Mouse (Mus musculus) CH12.LX (cell line): ENCODE results near the gene Necap2. TPM values are rescaled to one million over a fixed set of nuclear protein-coding genes. Genes with fewer than 3 reads are reported as not detected.

Experiments
- DNase-seq: peaks from one replicate; pipeline ENCODE4 v3.0.0-alpha.2; 2013; ENCODE audit errors: extremely low read depth
- H3K27ac ChIP-seq: 2 replicates; pipeline ENCODE4 v1.5.1; 2012; ENCODE audit warnings: low read depth, mild to moderate bottlenecking, control low read depth, moderate library complexity; ENCODE audit not compliant: insufficient read depth
- H3K27me3 ChIP-seq: replicated peaks from 2 replicates; pipeline ENCODE3; 2012; ENCODE audit warnings: inconsistent platforms
- H3K36me3 ChIP-seq, 2 experiments: replicated peaks in 1 of 2; 2 replicates each; pipeline versions ENCODE3 to v1.6.1; 2012; ENCODE audit warnings: inconsistent platforms in 1 of 2, low read length in 1 of 2, mild to moderate bottlenecking in 1 of 2, mixed read lengths in 1 of 2, moderate library complexity in 1 of 2; ENCODE audit not compliant: control insufficient read depth in 1 of 2, insufficient read depth in 1 of 2
- H3K4me1 ChIP-seq, 2 experiments: 2 replicates each; pipeline ENCODE4 v1.6.1; 2012; ENCODE audit warnings: inconsistent platforms in 1 of 2, moderate library complexity in 1 of 2; ENCODE audit not compliant: insufficient read depth in 2 of 2, control insufficient read depth in 1 of 2
- H3K4me2 ChIP-seq: 2 replicates; pipeline ENCODE4 v1.6.1; 2012; ENCODE audit warnings: low read depth, mild to moderate bottlenecking, control low read depth; ENCODE audit not compliant: poor library complexity, insufficient read depth, severe bottlenecking
- H3K4me3 ChIP-seq, 3 experiments: fragments of 150-350 bp in 1 of 3; sonication (generic) in 1 of 3; replicated peaks in 1 of 3; 2 replicates each; pipeline versions ENCODE3 to v1.5.1; 2011 to 2012; ENCODE audit warnings: low read depth in 2 of 3, low read length in 2 of 3, mild to moderate bottlenecking in 2 of 3, moderate library complexity in 2 of 3, control low read depth in 1 of 3, improper control_type of control experiment in 1 of 3, inconsistent platforms in 1 of 3, mixed read lengths in 1 of 3; ENCODE audit not compliant: poor library complexity in 1 of 3
- H3K79me2 ChIP-seq: replicated peaks from 2 replicates; pipeline ENCODE4 v1.6.1; 2012; ENCODE audit warnings: mild to moderate bottlenecking, moderate library complexity; ENCODE audit not compliant: control insufficient read depth, poor library complexity, insufficient read depth, severe bottlenecking; ENCODE audit errors: extremely low read depth
- H3K9ac ChIP-seq: 2 replicates; pipeline ENCODE4 v1.6.1; 2012; ENCODE audit warnings: low read depth, mild to moderate bottlenecking, control low read depth, moderate library complexity; ENCODE audit not compliant: insufficient read depth
- H3K9me3 ChIP-seq: replicated peaks from 2 replicates; pipeline ENCODE3; 2012; ENCODE audit warnings: low read length, inconsistent platforms, mixed read lengths
- CHD2 ChIP-seq: IDR thresholded peaks from 2 replicates; pipeline ENCODE4 v1.6.1; 2011; ENCODE audit warnings: low read length, improper control_type of control experiment
- CTCF ChIP-seq, 2 experiments: IDR thresholded peaks in 1 of 2; conservative IDR thresholded peaks in 1 of 2; 2 replicates each; pipeline ENCODE4 v1.5.1; 2011 to 2012; ENCODE audit warnings: low read depth in 2 of 2, low read length in 2 of 2, improper control_type of control experiment in 1 of 2, inconsistent platforms in 1 of 2, mild to moderate bottlenecking in 1 of 2, moderate library complexity in 1 of 2
- E2F4 ChIP-seq: IDR thresholded peaks from 2 replicates; pipeline ENCODE4 v1.6.1; 2011; ENCODE audit warnings: low read depth, low read length, improper control_type of control experiment; ENCODE audit not compliant: insufficient replicate concordance
- EP300 ChIP-seq: IDR thresholded peaks from 2 replicates; pipeline ENCODE4 v1.6.1; 2011; ENCODE audit warnings: low read length, improper control_type of control experiment
- GABPA ChIP-seq: IDR thresholded peaks from 2 replicates; pipeline ENCODE4 v1.6.1; 2012; ENCODE audit warnings: low read depth, low read length, improper control_type of control experiment, inconsistent platforms; ENCODE audit not compliant: insufficient replicate concordance
- JUND ChIP-seq: conservative IDR thresholded peaks from 2 replicates; pipeline ENCODE4 v1.6.1; 2011; ENCODE audit warnings: low read depth, low read length, improper control_type of control experiment
- KAT2A ChIP-seq: IDR thresholded peaks from 2 replicates; pipeline ENCODE4 v1.6.1; 2012; ENCODE audit warnings: low read length, improper control_type of control experiment, inconsistent platforms; ENCODE audit not compliant: insufficient replicate concordance
- MAFK ChIP-seq: IDR thresholded peaks from 2 replicates; pipeline ENCODE4 v1.6.1; 2011; ENCODE audit warnings: low read length, improper control_type of control experiment; ENCODE audit not compliant: insufficient replicate concordance
- MAX ChIP-seq: IDR thresholded peaks from 2 replicates; pipeline ENCODE4 v1.6.1; 2011; ENCODE audit warnings: low read length, improper control_type of control experiment
- MAZ ChIP-seq: IDR thresholded peaks from 2 replicates; pipeline ENCODE4 v1.6.1; 2012; ENCODE audit warnings: low read depth, mild to moderate bottlenecking, inconsistent platforms, low read length, improper control_type of control experiment, moderate library complexity
- NELFE ChIP-seq: IDR thresholded peaks from 2 replicates; pipeline ENCODE4 v1.6.1; 2011; ENCODE audit warnings: low read depth, low read length, improper control_type of control experiment
- POLR2A ChIP-seq: IDR thresholded peaks from 2 replicates; pipeline ENCODE4 v1.6.1; 2011; ENCODE audit warnings: low read depth, mild to moderate bottlenecking, improper control_type of control experiment, low read length
- RCOR1 ChIP-seq: conservative IDR thresholded peaks from 2 replicates; pipeline ENCODE4 v1.6.1; 2012; ENCODE audit warnings: low read depth, mild to moderate bottlenecking, inconsistent platforms, low read length, improper control_type of control experiment
- SIN3A ChIP-seq: IDR thresholded peaks from 2 replicates; pipeline ENCODE4 v1.6.1; 2012; ENCODE audit warnings: low read length, improper control_type of control experiment, inconsistent platforms
- ZKSCAN1 ChIP-seq: IDR thresholded peaks from 2 replicates; pipeline ENCODE4 v1.6.1; 2012; ENCODE audit warnings: low read depth, inconsistent platforms, low read length, improper control_type of control experiment, borderline replicate concordance
- dilution Hi-C: fragments of 300-500 bp; cut with MboI; formaldehyde crosslinking; loops from 2 replicates; pipeline ENCODE4 v1.14.3; 2020; ENCODE audit warnings: low sequenced_read_pairs; ENCODE audit not compliant: extremely low pct_unique_long_range_greater_than_20kb, extremely low pct_ligation_motif_present
- in situ Hi-C: fragments of 300-500 bp; cut with MboI; formaldehyde crosslinking; loops from 3 replicates; pipeline ENCODE4 v1.14.3; 2019; ENCODE audit warnings: low sequenced_read_pairs, low pct_ligation_motif_present, low pct_unique_long_range_greater_than_20kb, mixed read lengths
- polyA plus RNA-seq: library from polyadenylated mRNA; unstranded; fragments of >175 nt; gene quantifications from 2 replicates; pipeline ENCODE4 v1.2.1, GENCODE M21; 2012; ENCODE audit warnings: low read depth; ENCODE audit not compliant: insufficient read length
- total RNA-seq, 2 experiments: library from RNA; depleted of rRNA; stranded (reverse); fragments of 300-350 nt in 1 of 2; fragments of >200 nt in 1 of 2; gene quantifications; 2 replicates each; pipeline ENCODE4 v1.2.3; 2012 to 2014

The Necap2 gene
- total and polyA plus RNA-seq, 3 experiments = 32.6 to 41.7 (median 34.8) TPM

DNA sequence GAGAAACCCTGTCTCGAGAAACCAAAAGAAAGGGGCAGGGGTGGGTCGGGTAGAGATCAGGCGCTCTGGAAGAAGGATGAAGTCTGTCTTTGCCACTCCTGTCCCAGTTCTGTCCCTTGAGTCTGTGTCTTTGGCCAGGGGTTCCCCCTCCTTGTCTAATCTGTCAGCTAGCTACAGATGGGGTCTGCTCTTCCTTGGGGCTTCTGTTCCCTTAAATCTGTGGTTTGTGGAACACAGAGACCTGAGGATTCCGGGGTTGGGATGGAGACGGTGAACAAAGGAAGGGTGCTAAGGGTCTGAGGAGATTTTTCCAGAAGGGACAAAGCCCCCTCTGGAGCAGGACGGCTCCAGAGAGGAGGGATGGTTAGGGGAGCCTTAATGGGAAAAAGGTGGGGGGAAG is 9.9 kb upstream of the Necap2 start, which contains the start of gene Spata21:
TSS of gene Spata21 (plus strand) at position 301 of the 400 bp plus-strand sequence.
- Histone ChIP-seq H3K27me3 (peaks cover 40% of the 10 kb centered on the region), H3K4me1 (no peaks in the 10 kb centered on the region), H3K36me3 (no peaks in the 10 kb centered on the region), H3K4me2 (no peak within 1 kb of the TSS), H3K4me3 (no peak within 1 kb of the TSS), H3K9ac (no peak within 1 kb of the TSS), H3K79me2 (no peaks in the 10 kb centered on the region), H3K27ac (no peak within 1 kb of the TSS), H3K9me3 (peaks cover 11% of the 10 kb centered on the region)
- dilution Hi-C loops = no loop called here
- no peak for DNase-seq
- in situ Hi-C loops = no loop called here
- TF ChIP-seq POLR2A (no peak), CTCF (conservative IDR thresholded peaks at IDR 0.05 in 1 of 2, IDR thresholded peaks at IDR 0.05 in 1 of 2; ENCODE audit: low read depth in 2 of 2, low read length in 2 of 2) (no peak), EP300 (no peak), CHD2 (no peak), MAFK (no peak)

DNA sequence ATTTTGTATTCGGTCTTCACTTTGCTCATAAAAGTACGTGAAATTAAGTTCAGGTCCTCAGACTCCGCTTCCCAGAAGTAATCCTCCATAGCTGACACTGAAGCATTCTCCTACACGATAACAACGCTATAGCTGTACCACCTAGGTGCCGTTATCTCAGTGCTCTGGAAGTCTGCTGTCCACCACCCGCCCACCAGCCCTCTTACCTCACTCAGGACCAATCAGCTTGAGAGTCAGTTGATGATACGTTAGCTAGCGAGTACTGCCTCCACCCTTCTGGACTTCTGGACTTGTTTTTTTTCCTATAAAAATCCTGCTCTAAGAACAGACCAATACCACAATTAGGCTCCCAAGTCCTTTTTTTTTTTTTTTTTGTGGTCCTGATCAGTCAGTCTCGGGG is 8.7 kb upstream of the Necap2 start:
- in situ Hi-C loops (no loop called here), dilution Hi-C loops (no loop called here)
- DNase-seq = no peak
- Histone ChIP-seq H3K4me2 (no peak overlapping the region), H3K4me3 (no peak overlapping the region), H3K9me3 (peaks cover 14% of the 10 kb centered on the region), H3K36me3 (no peaks in the 10 kb centered on the region), H3K9ac (no peak overlapping the region), H3K79me2 (no peaks in the 10 kb centered on the region), H3K4me1 (no peaks in the 10 kb centered on the region), H3K27me3 (peaks cover 35% of the 10 kb centered on the region), H3K27ac (no peak overlapping the region)
- TF ChIP-seq MAX (no peak), MAFK (no peak), MAZ (no peak), E2F4 (no peak), POLR2A (no peak), NELFE (no peak), SIN3A (no peak), GABPA (no peak), RCOR1 (no peak), KAT2A (no peak), JUND (no peak)

DNA sequence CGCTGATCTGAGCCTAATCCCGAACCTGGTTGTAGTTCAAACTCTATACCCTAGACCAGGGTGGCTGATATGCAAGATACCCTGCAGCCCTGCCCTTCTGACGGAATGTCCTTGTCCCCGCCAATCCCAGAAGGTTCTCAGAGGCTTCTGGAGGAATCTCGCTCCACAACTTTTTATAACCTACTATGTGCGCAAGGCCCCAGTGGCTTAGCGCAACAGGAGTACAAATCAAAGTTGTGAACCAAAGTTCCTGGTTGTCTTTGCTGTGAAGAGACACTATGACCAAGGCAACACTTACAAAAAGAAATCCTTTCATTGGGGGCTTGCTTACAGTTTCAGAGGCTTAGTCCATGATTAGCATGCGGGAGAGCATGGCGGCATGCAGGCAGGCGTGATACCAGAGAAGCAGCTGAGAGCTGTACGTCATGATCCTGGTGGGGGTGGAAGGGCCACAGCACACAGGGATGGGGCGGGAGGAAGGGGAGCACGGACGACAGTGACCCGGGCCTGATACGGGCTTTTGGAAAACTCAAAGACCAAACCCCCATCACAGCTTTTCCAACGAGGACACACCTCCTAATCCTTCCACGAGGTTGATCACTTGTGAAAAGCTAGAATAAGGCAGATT is 467 bp upstream of the Necap2 start:
- H3K9me3 ChIP-seq = peaks cover 15% of the 10 kb centered on the region
- peaks cover 28% of the 10 kb centered on the region for H3K79me2 ChIP-seq
- TF ChIP-seq KAT2A = no peak
- TF ChIP-seq ZKSCAN1 = peak; percentile 65
- TF ChIP-seq, all 38 proteins: peak for 1
- no peak overlapping the region for H3K27ac ChIP-seq
- H3K4me1 ChIP-seq = peaks cover 6 to 21% of the 10 kb centered on the region in 2 experiments; a peak in 3 of 4 replicates
- peak overlapping the region in 1 of 3 experiments; percentile 89 for H3K4me3 ChIP-seq
- in situ Hi-C loops = no loop called here
- peaks cover 13 to 18% of the 10 kb centered on the region in 2 experiments for H3K36me3 ChIP-seq
- no peak overlapping the region for H3K9ac ChIP-seq
- dilution Hi-C loops = no loop called here
- H3K4me2 ChIP-seq = no peak overlapping the region
- DNase-seq = no peak
- peaks cover 1% of the 10 kb centered on the region for H3K27me3 ChIP-seq
